In genomic region chr2:177109086-177109485, GRCm38 (mm10) we compare ENCODE assay signal across 21 mouse cellular contexts. TPM values are rescaled to one million over a fixed set of nuclear protein-coding genes. Genes with fewer than 3 reads are reported as not detected.
"Had no signal": no experiment of that assay in that cellular context is flagged by ENCODE, and none has a peak within 500 bp of the region (broad histone marks: within the 10 kb centered on the region; RNA-seq: fewer than 3 reads in every experiment).

No protein-coding gene starts in this region.

RNA-seq across cellular contexts. Expression of gene Gm14401, which starts 35.0 kb away (rescaled TPM):
- total RNA-seq: common myeloid progenitor, adult 5-6 weeks; forebrain, postnatal 0 days had no signal
- polyA plus RNA-seq: cortical plate, adult 2 months; embryonic facial prominence, embryonic 10.5 days; embryonic facial prominence, embryonic 11.5 days; embryonic facial prominence, embryonic 12.5 days; embryonic facial prominence, embryonic 14.5 days; embryonic facial prominence, embryonic 15.5 days; erythroblast, embryonic 14.5 days; forebrain, embryonic 10.5 days; forebrain, embryonic 11.5 days; forebrain, embryonic 12.5 days; forebrain, embryonic 13.5 days; forebrain, embryonic 14.5 days; forebrain, embryonic 15.5 days; forebrain, embryonic 16.5 days; forebrain, postnatal 0 days; frontal cortex, adult 2 months; gonadal fat pad, adult 2 months; heart, adult 2 months; heart, embryonic 10.5 days; heart, embryonic 11.5 days had no signal
